ENCODE assay signal across 27 mouse cellular contexts in the genomic region with DNA sequence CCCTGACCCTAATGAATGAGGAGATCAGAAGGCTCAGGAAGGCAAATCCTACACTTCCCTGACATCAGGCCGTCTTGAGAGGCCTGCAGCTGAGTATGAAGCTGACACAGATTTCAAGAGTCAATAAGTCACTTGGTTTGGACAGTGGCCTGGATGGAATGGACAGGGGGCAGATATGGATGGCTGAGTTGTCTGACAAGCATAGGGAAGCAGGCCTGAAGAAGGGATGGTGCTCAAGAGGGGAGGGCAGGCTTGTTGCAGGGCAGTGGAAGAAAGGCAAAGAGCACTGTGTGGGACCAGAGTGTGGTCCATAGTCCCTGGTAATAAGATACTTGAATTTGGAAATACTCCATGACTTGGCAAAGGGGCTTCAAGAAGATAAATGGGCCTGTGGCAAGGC. TPM values are rescaled to one million over a fixed set of nuclear protein-coding genes. Genes with fewer than 3 reads are reported as not detected.
"Had no signal": no experiment of that assay in that cellular context is flagged by ENCODE, and none has a peak within 500 bp of the region (broad histone marks: within the 10 kb centered on the region; RNA-seq: fewer than 3 reads in every experiment).

No protein-coding gene starts in this region.

- H3K4me2 ChIP-seq: heart, embryonic 12.5 days; hindbrain, embryonic 12.5 days; hindbrain, embryonic 14.5 days; intestine, embryonic 15.5 days; limb, embryonic 12.5 days; liver, embryonic 11.5 days; liver, embryonic 13.5 days; liver, embryonic 15.5 days had no signal

- H3K4me1 ChIP-seq: heart, embryonic 10.5 days; heart, embryonic 12.5 days; hindbrain, embryonic 10.5 days; hindbrain, embryonic 12.5 days; intestine, embryonic 15.5 days; limb, embryonic 10.5 days; liver, embryonic 13.5 days; liver, embryonic 15.5 days had no signal

- H3K36me3 ChIP-seq: heart, embryonic 10.5 days; heart, embryonic 12.5 days; hindbrain, embryonic 10.5 days; hindbrain, embryonic 12.5 days; intestine, embryonic 15.5 days; limb, embryonic 10.5 days; limb, embryonic 12.5 days; liver, embryonic 13.5 days; liver, embryonic 15.5 days had no signal

- DNase-seq: gastrocnemius, adult 2 months; gastrocnemius, postnatal 10 days; gastrocnemius, postnatal 25 days; heart, postnatal 10 days; heart, postnatal 4 days; liver; liver, embryonic 13.5 days; liver, postnatal 0 days had no signal

- H3K9ac ChIP-seq: heart, embryonic 12.5 days; hindbrain, embryonic 12.5 days; hindbrain, embryonic 14.5 days; intestine, embryonic 15.5 days; limb, embryonic 12.5 days; liver, embryonic 13.5 days; liver, embryonic 15.5 days; liver, postnatal 0 days had no signal

- ATAC-seq: forebrain, embryonic 16.5 days; hindbrain, embryonic 16.5 days; inflammation-experienced regulatory T-cells, adult 6 months; intestine, embryonic 15.5 days; intestine, postnatal 0 days; liver, postnatal 0 days had no signal

- H3K4me3 ChIP-seq: gastrocnemius, adult 2 months; heart, embryonic 10.5 days; heart, embryonic 12.5 days; hindbrain, embryonic 10.5 days; hindbrain, embryonic 12.5 days; intestine, embryonic 15.5 days; layer of hippocampus, adult 2 months; left cerebral cortex, adult 2 months; limb, embryonic 10.5 days; limb, embryonic 12.5 days; liver, embryonic 13.5 days; liver, embryonic 15.5 days had no signal

- H3K27me3 ChIP-seq: heart, embryonic 12.5 days; hindbrain, embryonic 12.5 days; intestine, embryonic 15.5 days; limb, embryonic 12.5 days; liver, embryonic 13.5 days; liver, embryonic 15.5 days had no signal

- H3K27ac ChIP-seq: gastrocnemius, adult 2 months; heart, embryonic 10.5 days; hindbrain, embryonic 10.5 days; hindbrain, embryonic 12.5 days; hindbrain, embryonic 14.5 days; intestine, embryonic 15.5 days; layer of hippocampus, adult 2 months; left cerebral cortex, adult 2 months; limb, embryonic 10.5 days; limb, embryonic 12.5 days; liver, embryonic 13.5 days; liver, embryonic 15.5 days had no signal

- H3K9me3 ChIP-seq: heart, embryonic 10.5 days; heart, embryonic 12.5 days; hindbrain, embryonic 10.5 days; hindbrain, embryonic 12.5 days; intestine, embryonic 15.5 days; limb, embryonic 10.5 days; limb, embryonic 12.5 days; liver, embryonic 13.5 days; liver, embryonic 15.5 days had no signal

RNA-seq across cellular contexts. Expression of a gene that starts 2.4 kb away (rescaled TPM):
- polyA plus RNA-seq: forebrain, embryonic 16.5 days; heart, embryonic 10.5 days; heart, embryonic 12.5 days; heart, embryonic 14.5 days; hindbrain, embryonic 10.5 days; hindbrain, embryonic 12.5 days; inflammation-experienced regulatory T-cells, adult 6 months; limb, embryonic 10.5 days; limb, embryonic 12.5 days; liver, embryonic 11.5 days; liver, embryonic 13.5 days; liver, postnatal 0 days had no signal

RNA-seq across cellular contexts. Expression of a gene that starts 8.7 kb away (rescaled TPM):
- polyA plus RNA-seq: forebrain, embryonic 16.5 days; heart, embryonic 10.5 days; heart, embryonic 12.5 days; heart, embryonic 14.5 days; heart, embryonic 16.5 days; hindbrain, embryonic 10.5 days; hindbrain, embryonic 12.5 days; hindbrain, embryonic 14.5 days; inflammation-experienced regulatory T-cells, adult 6 months; limb, embryonic 10.5 days; limb, embryonic 12.5 days; limb, embryonic 14.5 days; liver, embryonic 11.5 days; liver, embryonic 13.5 days; liver, embryonic 15.5 days; liver, postnatal 0 days had no signal

RNA-seq across cellular contexts. Expression of a gene that starts 8.7 kb away (rescaled TPM):
- polyA plus RNA-seq: forebrain, embryonic 16.5 days; heart, embryonic 10.5 days; heart, embryonic 12.5 days; heart, embryonic 14.5 days; heart, embryonic 16.5 days; hindbrain, embryonic 10.5 days; hindbrain, embryonic 12.5 days; hindbrain, embryonic 14.5 days; hindbrain, embryonic 16.5 days; inflammation-experienced regulatory T-cells, adult 6 months; intestine, embryonic 15.5 days; intestine, postnatal 0 days; limb, embryonic 10.5 days; limb, embryonic 12.5 days; liver, embryonic 11.5 days; liver, embryonic 13.5 days; liver, embryonic 15.5 days; liver, postnatal 0 days had no signal

RNA-seq across cellular contexts. Expression of a gene that starts 39.5 kb away (rescaled TPM):
- polyA plus RNA-seq: forebrain, embryonic 16.5 days; heart, embryonic 10.5 days; heart, embryonic 12.5 days; heart, embryonic 14.5 days; heart, embryonic 16.5 days; hindbrain, embryonic 10.5 days; hindbrain, embryonic 12.5 days; hindbrain, embryonic 14.5 days; hindbrain, embryonic 16.5 days; limb, embryonic 10.5 days; limb, embryonic 12.5 days; limb, embryonic 14.5 days; liver, embryonic 11.5 days; liver, embryonic 13.5 days; liver, embryonic 15.5 days had no signal
